Mouse (Mus musculus) spleen, adult 2 months (tissue): ENCODE measurements around the gene Gatad2a.

Experiments used
- CTCF ChIP-seq: fragments of 200-500 bp; IDR thresholded peaks from 2 replicates; pipeline ENCODE4 v1.5.1; 2011; ENCODE audit warnings: mild to moderate bottlenecking, inconsistent platforms; ENCODE audit not compliant: insufficient read depth, insufficient read length, insufficient replicate concordance; ENCODE audit errors: extremely low read depth
- POLR2A ChIP-seq: fragments of 200-500 bp; IDR thresholded peaks from 2 replicates; pipeline ENCODE4 v1.6.1; 2011; ENCODE audit warnings: low read depth, low read length, inconsistent platforms

DNA sequence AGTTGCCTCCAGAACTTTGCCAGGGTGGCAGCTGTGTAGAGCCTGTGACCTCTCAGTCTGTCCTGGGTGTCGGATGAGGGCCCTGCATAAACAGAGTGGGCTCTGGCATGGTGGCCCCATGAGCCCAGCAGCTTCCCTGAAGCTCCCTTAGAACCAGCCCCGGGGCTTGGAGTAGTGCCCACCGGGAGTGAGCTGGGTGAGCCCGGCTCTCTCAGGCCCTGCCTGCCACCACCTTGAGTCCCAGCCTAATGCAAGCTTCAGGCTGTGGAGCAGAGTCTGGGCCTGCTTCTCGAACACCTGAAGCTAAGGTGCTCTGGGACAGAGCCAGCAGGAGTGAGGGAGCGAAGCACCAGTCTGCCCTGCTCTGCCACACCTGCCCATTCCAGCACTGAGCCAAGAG is 125.3 kb downstream of the Gatad2a start:
- no peak for TF ChIP-seq CTCF
- TF ChIP-seq POLR2A = no peak
